Mouse (Mus musculus) urinary bladder, postnatal 25 days (tissue): ENCODE results near the gene Olfr735.

Source experiments
- DNase-seq: peaks from one replicate; pipeline ENCODE4 v3.0.0; 2022; ENCODE audit warnings: low spot score

The Olfr735 gene

DNA sequence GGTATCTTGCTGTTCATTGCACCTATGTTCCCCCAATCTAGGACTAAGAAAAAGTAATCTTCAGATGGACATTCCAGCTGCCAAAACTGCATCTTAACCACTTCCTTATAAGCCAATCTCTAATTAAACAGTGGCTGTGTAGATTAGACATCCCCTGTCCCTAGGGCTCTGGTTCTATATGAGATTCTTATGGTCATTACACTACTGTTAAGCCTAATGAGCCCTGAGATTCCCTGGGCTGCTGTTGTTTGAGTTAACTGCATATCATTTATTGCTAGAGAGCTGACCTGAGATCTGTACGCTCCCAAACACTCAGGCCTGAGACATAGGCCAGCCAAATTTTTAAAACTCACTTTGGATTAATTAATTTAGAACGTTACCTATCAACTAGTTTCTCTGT, at the start of gene Olfr735:
Gene Olfr735, minus strand, starts transcription at position 77 of the 400 bp plus-strand sequence.
- no peak for DNase-seq

GRCm38 (mm10) chr14:50380863-50381262, 32.2 kb upstream of the Olfr735 start, which contains the start of gene Olfr736:
Gene Olfr736, plus strand, starts transcription at chr14:50381163.
- no peak for DNase-seq

DNA sequence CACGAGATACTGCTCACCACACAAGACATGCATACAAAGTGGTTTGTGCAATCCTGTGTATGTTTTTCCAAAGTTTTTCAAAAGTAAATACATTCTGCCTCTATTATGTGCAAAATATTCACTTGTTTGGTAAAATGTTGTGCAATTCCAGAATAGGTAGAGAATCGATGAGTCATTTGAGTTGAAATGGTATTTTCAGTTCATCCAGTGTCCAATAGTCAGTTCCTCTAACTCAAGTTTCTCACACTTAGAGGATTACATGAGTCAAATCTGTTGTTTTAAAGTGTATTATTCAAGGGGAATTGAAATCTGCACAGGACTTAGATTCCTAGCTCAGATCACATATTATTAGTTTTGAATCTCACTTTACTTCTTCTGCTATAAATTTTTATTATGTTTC, 14.9 kb upstream of the Olfr735 start:
- no peak for DNase-seq

DNA sequence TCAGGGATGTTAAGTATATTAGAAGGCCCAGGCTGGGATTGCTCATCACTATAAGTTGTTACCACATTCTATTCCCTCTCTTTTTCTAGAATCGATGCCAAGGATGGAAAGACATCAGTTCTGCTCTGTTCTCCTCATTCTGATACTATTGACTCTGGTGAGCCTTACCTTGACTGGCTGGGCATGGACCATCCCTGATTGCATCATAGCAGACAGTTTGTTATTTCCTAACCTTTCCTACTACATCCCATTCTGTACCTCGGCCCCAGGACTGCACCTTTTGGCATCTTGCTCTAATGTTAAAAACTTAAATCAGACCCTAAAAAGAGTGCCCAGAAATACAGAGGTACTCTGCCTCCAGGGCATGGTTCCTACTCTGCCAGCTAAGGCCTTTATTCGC, 11.8 kb upstream of the Olfr735 start:
- DNase-seq: no peak

GRCm38 (mm10) chr14:50357593-50357992, 8.9 kb upstream of the Olfr735 start, which contains the start of gene Tlr11:
Gene Tlr11, plus strand, starts transcription at chr14:50357914.
- no peak for DNase-seq

GRCm38 (mm10) chr14:50356725-50357124, 8.1 kb upstream of the Olfr735 start:
- no peak for DNase-seq

GRCm38 (mm10) chr14:50352438-50352837, 3.8 kb upstream of the Olfr735 start:
- no peak for DNase-seq

- DNase-seq: no peak
Measured at GRCm38 (mm10) chr14:50326661-50327060, 22.0 kb downstream of the Olfr735 start, which contains the start of gene Olfr734. Gene Olfr734, minus strand, starts transcription at chr14:50326761.

DNA sequence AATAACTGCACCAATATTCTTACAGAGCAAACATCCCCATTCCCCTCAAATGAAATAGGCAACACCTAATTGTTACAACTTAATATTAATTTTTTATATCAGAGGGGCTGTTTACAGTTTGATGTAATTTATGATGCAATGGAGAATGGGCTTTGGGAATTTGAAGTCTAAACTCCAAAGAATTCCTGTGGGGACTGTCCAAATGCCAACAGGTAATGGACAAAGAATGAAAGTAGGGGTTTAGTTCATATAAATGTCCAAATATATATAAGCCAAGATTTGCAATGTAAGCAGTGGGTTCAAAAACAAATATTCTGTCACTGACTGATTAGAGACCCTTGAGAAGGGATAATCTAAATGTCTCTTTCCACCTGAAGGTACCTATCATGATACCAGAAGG, 47.2 kb downstream of the Olfr735 start, which contains the start of gene Olfr733:
Gene Olfr733, minus strand, starts transcription at position 101 of the 400 bp plus-strand sequence.
- DNase-seq: no peak
